Mouse (Mus musculus): Measurements from ENCODE around the gene Cfap52.
A peak's percentile ranks its signal among the peaks of the same experiment; 100 is the strongest.

Gene Cfap52

DNA sequence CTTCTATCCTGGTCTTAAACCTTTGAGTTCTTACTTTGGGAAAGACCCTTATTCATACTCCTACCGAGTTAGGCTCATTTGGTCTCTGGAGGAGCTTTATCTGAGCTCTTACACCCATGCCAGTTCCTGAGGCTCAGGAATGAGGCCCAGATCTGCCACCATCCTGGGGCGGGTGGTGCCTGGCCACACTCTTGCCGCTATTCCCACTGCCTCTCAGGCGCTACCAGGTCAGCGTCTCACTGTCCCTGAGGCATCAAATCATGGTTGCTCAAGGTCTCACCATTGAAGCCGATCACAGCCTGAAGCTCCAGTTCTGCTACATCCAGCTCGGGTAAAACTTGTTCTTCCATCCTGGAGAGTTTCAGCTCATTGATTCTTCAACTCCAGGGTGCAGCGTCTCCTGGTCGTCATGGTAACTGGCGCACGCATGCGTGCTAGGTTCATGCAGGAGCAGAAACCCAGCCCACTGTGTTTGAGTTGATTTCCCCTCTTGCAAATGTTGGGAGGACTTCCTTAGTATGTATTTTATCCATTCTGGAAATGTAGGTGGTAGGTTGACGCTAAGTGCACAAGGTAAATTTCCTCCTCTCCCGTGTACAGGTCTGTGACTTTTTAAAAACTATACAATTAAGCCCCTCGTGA lies at the start of gene Cfap52:
Gene Cfap52, minus strand, starts transcription at position 410 of the 642 bp plus-strand sequence.
- peak; percentile 84 for DNase-seq (ENCODE audit: low read depth, low spot score)

DNA sequence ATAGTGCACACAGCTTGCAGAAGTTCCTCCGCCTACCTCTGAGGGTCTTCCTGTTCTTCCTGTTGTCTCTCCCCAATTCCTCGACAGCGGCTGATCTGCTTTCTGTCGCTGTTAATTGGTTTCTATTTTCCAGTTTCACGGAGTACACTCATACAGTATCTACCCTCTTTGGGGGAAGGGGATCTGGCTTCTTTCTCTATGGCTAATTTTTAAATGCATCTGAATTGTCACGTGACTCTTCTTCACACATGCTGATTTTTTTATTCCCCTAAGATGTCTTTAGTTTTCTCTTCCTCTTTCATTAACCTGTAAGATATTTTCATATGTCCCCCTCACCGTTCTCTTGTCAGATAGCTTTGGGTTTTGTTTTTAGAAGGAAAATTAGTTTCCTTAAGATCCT lies 46.8 kb upstream of the Cfap52 start:
- no peak for DNase-seq (ENCODE audit: low read depth, low spot score)

DNA sequence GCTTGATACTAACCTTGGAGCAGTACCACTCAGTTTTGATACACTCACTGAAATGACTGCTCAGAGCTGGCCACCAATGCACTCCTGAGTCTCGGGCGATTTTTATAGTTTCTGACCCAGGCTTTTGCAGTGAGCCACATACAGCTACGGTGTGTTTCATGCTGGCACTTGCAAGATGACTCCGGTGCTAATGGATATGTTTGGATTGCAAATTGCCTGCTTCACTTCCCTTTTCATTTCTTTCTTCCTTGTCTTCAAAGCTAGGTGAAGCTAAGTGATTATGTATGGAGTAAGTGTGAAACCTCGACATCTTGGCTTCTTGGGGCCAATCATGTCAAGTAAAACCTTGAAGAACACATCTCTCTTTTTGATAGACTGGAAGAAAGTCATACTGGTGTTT lies 43.9 kb upstream of the Cfap52 start:
- DNase-seq (ENCODE audit: low read depth, low spot score) = no peak

DNA sequence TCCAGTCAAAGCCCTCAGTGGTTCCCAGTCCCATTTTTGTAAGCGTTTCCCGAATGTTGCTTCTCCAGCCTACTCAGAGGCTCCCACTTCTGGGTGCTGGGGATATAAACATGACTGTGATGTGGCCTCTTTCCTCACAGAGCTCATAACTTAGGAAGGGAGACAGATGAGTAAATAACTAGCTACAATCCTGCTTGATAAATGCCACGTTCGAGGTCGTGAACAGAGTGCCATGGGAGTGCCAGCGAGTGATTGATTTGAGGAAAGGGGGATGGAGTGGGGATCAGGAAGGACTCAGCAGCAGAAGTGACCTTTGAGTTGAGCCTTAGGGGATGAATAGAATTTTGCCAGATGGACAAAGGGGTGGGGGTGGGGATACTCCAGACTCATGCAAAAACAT lies 42.2 kb upstream of the Cfap52 start:
- DNase-seq (ENCODE audit: low read depth, low spot score) = no peak

DNA sequence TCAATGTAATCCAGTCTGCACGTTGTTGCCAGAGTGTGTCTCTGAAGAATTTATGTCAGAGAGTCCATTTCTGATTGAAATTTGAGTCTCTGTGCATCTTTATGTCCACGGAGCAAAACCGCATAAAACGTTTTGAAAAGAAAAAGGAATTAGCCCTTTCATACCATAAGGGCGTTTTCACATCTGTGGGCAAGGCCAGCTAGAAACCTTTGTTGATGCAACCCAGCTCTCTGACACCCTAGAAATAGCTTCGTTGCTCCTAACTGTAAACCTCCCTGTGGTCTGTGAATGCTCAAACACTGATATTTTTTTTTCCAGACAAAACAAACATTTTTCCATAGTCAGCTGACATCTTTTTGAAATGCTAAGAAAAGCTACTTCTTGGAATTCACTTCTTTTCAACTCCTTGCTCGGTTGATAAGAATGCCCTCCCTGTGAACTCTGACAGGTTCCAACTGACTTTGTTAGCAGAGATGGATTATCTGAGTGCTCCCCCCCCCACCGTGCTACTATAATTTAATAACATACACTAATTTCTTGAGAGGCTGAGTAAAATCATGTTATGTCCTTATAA lies 40.9 kb upstream of the Cfap52 start:
- DNase-seq (ENCODE audit: low read depth, low spot score) = no peak

DNA sequence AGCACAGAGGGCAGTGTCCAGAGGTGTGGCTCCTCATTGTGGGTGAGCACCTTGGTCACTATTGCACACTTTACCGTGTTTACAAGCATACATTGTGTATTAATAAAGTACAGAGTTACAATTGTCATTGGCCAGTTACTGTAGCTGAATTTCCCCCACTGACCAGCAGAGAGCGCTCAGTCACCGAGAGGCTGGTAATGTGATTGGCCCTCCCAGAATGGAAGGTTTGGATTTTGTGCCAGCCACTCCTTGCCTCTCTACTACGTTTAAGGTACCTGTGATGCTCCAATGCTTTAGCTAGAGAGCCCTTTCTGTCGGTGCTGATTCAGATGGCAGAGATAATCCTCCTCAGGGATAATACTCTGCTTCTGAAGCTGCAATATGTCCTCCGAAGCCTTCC lies 38.7 kb upstream of the Cfap52 start:
- peak; percentile 28 for DNase-seq (ENCODE audit: low read depth, low spot score)

DNA sequence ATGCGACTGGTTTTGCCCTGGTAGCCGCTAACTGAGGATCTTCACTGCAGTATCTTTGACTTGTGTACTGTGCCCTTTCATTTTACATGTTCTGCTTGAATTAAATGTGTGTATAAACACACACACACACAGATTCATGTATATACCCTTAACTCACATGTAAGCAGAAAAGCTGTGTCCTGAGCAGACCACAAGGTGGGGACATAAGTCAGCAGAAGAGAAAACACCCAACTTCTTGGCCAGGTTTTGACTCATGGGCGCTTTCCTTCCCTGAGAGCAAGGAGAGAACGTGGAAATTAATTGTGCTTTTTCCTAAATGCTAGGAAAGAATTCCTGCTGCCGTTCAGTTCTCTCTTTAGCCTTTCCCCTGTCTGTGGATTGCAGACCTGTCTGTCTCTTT lies 34.2 kb upstream of the Cfap52 start:
- DNase-seq (ENCODE audit: low read depth, low spot score) = no peak

DNA sequence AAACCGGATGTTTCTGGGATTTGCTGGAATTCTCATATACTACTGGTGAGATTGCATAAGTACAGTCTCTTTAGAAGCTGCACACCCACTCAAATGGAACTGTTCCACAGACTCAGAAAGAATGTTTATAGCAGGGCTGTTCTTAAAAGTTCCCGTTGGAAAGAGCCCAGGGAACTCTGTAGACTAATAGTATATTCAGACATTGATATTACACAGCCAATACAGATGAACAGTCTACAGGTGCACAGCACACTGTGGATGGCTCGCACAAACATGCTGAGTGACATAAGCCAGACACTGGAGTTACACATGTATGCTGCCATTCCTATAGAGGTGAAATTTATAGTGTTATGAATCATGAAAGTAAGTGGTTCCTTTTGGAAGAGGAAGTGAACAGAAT lies 33.5 kb upstream of the Cfap52 start:
- no peak for DNase-seq (ENCODE audit: low read depth, low spot score)

DNA sequence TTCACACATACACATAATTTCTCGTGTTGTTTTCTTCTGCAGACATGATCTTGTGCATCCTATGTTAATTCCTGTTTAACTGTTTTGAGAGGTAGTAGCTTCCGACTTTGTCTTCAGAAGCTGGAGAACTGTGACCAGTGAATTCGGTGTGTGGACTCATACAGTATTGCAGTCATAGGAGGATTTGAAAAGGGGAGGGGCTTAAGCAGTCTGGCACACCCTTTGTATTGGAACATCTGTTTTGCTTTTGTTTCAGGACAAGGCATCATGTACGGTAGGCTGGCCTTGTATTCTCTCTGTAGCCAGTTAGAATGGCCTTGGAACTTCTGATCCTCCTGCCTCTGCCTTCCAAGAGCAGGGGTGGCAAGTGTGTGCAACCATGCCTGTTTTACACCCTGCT lies 30.5 kb upstream of the Cfap52 start:
- DNase-seq (ENCODE audit: low read depth, low spot score) = no peak

DNA sequence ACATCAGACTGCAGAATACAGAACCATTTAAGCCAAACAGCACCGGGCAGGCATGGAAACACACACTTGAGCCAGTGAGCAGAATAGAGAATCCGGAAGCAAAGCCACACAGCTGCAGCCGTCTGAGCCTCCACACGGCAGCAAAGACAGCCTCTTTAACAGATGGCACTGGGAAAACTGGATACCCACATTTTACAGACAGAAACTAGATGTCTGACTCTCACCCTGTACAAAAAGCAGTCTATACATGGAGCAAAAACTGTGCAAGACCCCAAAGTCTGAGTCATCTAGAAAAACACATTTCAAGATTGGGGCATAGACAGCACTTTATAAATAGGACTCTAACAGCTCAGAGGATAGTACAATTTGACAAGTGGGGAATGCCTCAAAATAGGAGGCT lies 25.8 kb upstream of the Cfap52 start:
- DNase-seq (ENCODE audit: low read depth, low spot score) = no peak

DNA sequence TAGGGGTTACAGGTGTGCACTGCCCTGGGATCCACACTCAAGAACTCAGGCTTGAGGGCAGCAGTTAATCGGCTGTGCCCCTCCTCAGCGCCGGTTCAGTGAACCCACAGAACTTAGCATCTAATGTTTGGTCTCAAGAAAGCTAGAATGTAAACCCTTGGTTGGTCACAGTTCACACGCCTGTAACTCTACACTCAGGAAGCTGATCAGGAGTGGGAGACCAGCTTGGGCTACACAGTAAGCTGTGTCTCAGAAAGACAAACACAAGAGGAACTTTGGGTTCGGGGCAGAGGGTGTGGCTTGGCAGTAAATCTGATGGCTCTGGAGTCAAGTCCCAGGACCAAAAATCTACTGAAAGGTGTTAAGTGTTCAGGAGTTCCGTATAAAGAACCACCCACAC lies 18.1 kb upstream of the Cfap52 start:
- DNase-seq (ENCODE audit: low read depth, low spot score) = no peak

DNA sequence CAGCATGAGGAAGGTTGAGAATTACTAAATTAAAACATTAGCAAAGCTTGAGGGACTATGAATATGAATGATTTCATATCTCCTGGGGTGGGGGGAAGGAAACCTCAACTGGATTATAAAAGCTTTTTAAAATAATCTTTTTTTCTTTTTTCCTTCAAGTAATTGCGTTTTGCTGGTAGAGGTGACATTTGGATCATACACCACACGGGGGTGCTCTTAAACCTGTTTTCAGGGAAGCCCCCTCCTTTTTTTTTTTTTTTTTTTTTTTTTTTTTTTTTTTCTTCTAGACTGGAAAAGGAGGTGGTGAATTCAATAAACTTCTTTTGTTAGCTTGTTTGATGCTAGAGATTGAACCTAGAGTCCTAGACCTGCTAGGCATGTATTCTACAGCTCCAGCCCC lies 9.8 kb upstream of the Cfap52 start:
- peak; percentile 55 for DNase-seq (ENCODE audit: low read depth, low spot score)

DNA sequence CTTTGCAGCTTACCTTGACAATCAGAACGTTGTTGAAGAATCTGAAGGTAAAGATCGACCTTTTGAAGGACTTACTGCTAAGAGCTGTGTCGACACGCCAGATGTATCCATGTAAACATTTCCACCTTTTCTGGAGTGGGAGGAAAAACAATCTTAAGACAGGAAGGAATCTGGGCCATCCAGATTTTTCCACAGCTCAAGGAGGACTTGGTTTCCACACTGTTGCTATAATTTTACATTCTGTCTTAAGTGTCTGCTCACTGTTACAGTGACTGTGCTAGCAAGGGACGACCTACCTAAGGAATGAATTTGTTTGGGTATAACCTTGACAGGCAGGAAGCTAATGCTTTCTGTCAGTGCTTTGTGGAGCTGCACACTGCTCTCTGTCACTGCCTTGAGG lies 7.8 kb upstream of the Cfap52 start:
- no peak for DNase-seq (ENCODE audit: low read depth, low spot score)

DNA sequence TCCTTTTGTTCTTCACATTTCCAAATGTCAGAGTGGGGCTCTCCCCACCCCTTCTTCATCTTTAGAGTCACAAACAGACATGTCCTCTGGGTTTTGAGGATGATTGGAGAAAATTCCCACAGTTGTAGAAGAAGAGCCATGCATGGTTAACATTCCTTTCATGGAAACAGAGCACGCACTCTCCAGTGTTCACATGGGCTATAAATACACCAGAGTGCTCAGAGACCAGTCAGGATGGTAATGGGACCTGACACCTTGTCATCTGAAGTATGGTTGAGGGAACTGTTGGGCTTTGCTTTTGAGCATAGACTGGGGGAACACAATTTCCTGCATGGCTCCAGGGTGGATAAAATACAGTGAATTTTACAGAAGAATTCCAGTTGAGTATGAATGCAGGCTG lies 7.2 kb upstream of the Cfap52 start:
- DNase-seq (ENCODE audit: low read depth, low spot score) = no peak

DNA sequence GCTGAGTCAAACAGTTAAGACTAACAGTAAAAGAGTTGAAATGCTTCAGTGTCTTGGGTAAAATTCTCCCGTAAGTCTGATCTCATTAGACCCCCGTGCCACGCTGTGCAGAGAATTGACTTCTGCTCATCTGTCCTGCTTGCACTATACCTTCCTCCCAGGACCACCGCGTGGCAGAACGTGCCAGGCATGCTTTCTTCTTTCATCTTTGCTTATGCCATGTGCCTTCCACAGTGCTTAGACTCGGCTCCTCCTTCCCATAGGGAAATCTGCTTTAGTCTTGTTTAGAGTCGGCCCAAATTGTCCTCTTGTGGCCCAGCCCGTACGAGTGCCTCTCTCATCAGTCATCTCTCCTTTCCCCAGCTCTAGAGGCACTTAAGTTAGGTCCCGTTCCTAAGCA lies 2.4 kb upstream of the Cfap52 start:
- no peak for DNase-seq (ENCODE audit: low read depth, low spot score)

DNA sequence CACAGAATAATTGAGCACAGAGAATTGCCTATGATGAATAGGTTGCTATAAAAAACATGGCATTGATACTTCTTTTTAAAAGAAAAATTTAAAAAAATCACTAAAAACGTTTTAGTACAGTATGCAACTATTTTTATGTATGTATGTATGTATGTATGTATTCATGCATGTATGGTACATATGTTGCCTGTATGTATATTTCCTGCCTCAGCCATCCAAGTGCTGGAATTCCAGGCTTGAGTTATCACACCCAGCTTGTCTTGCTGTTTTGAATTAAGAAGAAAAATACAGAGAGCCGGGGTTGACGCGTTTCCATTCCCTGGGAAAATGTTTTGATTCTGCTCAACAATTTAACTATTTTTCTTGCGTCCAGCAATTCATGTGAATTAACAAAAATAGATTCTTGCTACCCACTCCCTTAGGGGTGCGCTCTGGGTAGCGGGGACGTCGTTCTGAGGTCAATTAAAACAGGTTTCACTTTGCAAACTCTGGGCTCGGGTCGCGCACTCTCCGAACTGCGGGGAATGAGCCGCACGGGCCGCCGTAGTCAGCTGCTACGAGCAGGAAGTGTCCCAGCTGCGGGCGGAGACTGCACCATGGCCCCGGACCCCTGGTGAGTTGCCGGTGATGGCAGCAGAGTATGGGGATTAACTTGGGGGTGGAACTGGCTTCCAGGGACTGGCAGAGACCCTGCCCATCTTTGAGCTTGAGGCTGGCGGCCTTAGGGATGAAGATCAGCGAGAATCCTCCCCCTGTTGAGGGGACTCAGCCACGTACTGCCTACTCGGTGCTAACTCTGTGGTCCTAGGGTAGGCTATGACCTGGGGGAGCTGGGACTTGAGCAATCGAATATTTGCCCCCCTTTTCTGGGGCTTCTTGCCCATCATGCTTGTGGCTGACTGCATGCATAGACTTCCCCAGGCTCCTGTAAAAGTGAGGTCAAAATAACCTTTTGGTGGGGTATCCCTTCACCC lies 741 bp upstream of the Cfap52 start, which contains the start of gene Stx8:
Gene Stx8, plus strand, starts transcription at position 289 of the 974 bp plus-strand sequence.
- peak; percentile 92 for DNase-seq (ENCODE audit: low read depth, low spot score)

DNA sequence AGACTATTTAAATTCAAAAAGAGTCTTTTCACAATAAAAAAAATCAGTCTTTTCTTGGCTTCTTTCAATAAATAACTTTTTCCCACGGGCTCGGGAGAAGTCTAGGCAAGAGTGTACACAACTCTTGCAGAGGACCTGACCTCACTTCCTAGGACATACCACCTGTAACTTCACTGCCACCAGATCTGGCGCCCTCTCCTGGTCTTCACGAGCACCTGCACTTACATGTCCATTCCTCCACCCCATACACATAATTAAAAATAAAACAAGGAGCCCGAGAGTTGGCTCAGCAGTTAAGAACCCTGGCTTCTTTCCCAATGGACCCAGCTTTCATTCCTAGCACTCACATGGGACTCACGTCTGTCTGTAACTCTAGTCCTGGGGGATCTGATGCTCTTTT lies 1.3 kb downstream of the Cfap52 start:
- DNase-seq (ENCODE audit: low read depth, low spot score) = peak; percentile 38

DNA sequence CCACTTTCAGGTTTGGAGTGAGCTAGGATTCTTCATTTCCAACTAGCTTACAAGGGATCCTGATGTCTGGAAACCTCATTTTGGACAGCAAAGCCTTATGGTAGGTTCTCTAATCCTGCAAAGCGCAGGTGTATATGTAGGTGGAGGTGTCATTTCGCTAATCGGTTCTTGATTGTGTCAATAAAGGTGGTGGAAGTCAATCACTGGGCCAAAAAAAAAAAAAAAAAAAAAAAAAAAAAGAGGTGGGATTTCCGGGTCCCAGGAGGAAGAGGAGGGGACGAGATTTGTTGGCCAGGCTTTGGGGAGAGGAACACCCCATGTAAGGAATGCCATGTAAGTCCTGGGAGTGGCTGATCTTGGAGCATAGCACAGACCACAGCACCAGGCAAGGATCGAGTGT lies 11.0 kb downstream of the Cfap52 start:
- DNase-seq (ENCODE audit: low read depth, low spot score) = no peak

DNA sequence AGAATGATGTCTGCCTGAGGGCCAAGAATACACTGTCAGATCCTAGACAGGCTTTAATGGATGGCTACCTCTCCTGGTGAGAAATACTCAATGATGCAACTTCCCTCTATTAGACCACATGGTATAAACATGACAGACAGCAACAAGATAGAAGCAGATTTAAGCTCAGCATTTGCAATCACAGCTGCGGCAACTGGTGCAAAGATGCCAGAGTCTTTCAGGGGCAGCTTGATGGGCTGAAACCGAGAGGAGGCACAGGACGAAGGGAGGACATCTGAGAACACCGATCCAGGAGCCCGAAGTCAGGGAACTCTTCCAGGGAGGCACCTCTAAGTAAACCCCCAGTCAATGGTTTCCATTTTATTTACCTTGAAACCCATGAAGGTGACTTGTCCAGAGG lies 11.8 kb downstream of the Cfap52 start:
- no peak for DNase-seq (ENCODE audit: low read depth, low spot score)

DNA sequence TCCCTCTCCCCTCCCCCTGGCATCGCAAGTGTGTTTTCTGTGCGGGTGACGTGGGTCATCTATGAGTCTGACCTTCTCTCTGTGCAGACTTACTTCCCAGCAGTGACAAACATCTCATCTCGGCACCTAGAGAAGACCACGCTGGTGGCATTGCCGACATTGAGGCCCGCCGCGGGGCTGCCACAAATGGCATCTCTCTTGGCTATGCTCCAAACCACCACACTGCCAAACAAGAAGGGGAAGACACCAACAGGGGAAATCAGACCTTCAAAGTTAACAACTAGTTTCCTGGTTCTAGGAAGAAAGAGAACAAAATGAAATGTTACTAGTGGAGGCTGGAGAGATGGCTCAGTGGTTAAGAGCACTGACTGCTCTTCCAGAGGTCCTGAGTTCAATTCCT lies 16.0 kb downstream of the Cfap52 start:
- peak; percentile 34 for DNase-seq (ENCODE audit: low read depth, low spot score)

DNA sequence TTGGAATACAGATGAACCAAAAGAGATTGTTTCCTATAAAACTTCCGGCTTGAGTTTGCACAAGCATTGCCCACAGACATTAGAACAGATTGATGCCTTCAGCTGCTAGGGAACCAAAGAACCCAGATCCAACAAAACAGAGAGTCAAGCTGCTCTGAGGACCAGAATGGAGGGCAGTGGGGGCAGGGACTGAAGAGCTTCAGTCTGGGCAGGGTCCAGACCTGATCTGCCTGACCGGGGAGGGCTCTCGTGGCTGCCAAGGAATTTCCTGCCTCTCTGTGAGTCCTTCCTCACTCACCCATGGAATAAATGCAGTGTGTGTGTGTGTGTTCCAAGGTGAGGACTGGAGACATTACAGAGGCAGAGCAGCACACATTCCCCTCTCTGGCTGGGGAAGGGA lies 17.2 kb downstream of the Cfap52 start:
- DNase-seq (ENCODE audit: low read depth, low spot score) = no peak

DNA sequence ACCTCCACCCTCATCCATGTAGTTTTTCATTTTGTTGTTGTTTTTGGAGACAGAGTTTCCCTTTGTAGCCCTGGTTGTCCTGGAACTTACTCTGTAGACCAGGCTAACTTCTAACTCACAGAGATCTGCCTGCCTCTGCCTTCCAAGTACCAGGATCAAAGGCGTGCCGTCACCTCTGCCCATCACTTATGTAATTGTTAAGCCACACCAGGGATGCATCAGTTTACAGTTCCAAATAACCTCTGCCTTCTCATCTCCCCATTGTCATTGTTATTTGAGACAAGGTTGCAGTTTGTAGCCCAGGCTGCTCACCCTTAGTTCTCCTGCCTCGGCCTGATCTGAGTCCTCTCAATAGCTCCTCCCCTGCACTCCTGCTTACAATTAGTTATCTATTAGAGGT lies 33.3 kb downstream of the Cfap52 start:
- DNase-seq (ENCODE audit: low read depth, low spot score) = no peak

Measured in CD4-positive helper T cell, adult 2 months (primary cell).